Mouse (Mus musculus) urinary bladder, postnatal 25 days (tissue): Measurements from ENCODE around the gene Ctsa.

Source experiments
- DNase-seq: peaks from one replicate; pipeline ENCODE4 v3.0.0; 2022; ENCODE audit warnings: low spot score

The Ctsa gene

DNA sequence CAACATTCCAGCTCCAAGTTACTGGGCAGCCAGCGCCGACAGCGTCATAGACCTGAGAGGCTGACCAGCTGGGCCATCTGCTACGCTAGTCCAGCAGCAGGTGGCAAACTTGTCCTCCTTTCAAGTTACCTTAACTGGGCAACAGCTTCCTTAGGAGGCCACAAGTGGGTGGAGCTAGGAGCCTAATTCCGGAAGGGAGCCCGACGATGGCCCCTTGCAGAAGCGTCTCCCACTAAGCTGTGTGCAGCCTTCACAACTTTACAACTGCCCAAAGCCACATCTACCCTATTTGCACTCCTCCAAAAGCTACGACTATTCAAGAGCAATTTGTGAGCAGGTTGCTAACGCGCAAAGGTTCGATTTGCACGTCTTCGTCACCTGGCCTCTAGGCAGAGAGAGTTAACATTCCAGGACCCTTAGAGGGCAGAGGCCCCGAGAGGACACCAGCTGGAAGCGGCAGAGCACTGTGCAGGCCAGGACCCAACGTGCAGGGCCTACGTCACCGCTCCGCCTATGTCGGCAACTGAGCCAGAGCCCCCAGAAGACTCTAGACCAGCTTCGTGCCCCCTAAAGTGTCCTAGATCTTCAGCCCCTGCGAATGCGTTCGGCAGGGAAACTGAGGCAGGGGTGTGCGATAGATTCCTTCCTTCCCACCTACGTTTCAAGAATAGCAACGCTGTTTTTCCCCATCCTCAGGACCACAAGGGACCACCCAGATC lies 46.0 kb downstream of the Ctsa start:
- DNase-seq = peak; percentile 43

DNA sequence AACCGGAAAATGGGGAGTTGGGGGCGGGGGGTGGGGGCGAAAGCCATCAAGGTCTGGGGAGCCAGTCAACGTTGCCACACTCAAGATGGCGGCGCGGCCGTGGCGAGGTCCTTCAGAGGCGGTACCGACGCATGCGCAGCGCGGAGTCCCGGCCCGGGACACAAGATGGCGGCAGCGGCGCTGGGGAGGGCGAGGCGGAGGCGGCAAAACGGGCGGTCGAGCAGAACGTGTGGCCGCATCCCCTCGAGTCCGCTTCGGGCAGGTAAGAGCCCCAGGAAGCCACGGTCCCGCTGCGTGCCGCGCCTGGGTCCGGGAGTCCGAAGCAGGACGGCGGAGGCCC lies 46.5 kb downstream of the Ctsa start, which contains the start of gene Pcif1:
TSS of gene Pcif1 (plus strand) at position 77 of the 340 bp plus-strand sequence.
- peak; percentile 91 for DNase-seq

DNA sequence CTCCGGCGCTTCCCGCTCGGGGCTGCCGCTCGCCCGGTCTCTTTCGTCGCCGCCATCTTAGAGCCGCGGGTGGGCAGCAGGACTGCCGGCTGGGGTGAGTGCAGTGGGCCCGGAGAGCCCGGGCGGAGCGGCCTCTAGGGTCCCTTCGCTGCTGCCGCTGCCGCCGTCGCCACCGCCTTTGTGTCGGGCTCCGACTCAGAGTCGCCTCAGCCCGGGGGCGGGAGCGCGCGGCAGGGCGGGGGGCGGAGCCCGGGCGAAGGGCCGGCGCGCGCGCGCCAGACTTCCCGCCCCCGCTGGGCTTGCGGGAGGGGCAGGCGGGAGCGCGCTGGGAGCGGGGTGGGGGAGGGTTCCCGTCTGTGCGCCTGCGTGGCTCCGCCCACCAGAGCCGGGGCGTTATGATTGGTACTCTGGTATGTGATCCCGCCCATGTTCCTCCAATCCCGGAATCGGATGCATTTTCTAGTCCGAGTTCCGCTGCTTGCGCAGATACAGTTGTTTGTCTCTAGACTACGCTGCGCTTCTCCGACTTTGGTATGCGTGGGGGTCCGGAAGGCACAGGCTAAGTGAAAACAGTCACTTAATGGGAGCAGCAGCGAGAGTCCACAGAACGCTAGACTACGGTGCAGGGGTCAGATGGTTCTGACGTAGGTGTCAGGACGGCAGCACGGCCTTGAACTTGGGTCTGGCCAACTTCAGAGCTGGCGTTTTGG lies 47.0 kb downstream of the Ctsa start:
- DNase-seq = peak; percentile 89

DNA sequence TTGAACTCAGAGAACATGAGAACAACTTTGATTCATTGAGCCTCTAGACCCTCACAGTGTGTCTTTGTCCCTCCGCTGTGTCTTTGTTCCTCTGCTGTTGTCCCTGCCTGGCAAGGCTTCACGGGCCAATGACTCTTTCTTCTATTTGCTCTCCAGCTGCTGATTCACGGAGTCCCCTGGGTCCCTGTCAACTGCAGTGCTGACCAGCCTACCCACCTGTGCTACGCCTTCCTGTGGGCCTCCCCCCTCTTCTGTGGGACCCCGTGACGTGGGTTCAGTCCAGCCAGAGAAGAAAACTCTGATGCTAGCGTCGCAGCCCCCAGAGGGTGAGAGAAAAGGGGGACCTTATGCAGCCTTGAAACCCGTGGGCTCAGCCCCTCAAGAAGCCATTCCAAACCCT lies 49.9 kb downstream of the Ctsa start:
- DNase-seq = no peak

DNA sequence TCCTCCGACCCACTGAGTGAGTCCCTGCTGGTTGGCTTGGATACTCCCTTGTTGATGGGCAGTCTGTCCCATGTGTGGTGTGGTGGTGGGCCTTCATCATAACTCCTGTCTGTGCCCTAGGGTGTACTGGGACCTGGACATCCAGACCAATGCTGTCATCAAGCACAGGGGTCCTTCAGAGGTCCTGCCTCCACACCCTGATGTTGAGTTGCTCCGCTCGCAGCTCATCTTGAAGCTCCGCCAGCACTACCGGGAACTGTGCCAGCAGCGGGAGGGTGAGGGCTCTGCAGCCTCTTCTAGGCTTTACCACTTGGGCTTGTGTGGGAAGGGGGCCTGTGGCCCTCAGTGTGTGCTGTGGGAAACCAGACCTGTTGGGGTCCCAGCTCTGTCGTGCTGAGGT lies 53.1 kb downstream of the Ctsa start:
- DNase-seq = peak; percentile 62

DNA sequence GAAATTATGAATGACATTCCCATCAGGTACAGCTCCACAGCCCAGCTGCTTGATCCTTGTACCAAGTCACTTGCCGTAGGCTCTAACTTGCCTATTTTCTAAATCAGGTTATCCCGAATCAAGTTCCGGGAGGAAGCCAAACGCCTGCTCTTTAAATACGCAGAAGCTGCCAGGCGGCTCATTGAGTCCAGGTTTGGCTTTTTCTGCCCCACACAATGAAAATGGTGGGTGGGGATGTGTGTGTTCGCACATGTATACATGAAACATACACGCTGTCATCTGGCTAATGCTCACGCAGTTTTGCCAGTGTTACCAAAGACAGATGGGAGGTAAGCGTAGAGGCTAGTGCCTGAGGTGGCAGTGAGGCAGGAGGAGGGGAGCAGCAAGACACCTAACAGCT lies 53.9 kb downstream of the Ctsa start:
- no peak for DNase-seq

DNA sequence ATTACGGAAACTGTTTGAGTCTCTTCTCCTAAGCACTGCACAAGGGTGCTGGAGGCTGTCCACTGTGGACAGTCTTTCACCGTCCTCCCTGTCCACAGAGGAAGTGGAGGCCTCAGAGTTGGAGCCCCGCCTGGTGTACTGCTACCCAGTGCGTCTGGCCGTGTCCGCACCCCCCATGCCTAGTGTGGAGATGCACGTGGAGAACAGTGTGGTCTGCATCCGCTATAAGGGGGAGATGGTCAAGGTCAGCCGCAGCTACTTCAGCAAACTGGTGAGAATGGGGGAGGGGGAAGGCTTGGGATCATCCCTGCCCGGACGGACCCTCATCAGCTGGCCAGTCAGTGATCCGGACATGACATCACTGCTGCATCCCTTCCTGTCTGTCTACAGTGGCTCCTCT lies 56.3 kb downstream of the Ctsa start:
- DNase-seq = no peak

DNA sequence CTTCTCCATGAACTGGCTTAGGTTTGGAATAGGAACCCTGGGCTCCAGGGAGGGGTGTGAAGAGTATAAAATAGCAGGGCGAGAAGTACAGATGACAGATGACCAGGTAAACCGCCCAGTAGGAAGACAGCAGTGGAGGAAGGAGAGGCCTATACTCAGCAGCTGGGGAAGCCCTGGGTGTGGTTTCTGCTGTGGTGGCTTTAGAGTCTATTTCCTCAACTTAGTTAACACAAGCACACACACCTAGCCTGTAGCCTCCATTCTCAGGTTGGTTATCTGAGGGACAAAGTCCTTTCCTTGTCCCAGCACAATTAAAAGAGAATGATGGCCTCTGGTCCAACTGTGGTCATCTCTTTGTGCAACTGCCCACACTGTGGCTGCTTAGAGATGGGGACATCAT lies 57.3 kb downstream of the Ctsa start:
- no peak for DNase-seq
